Mouse (Mus musculus): ENCODE results near the gene Caprin2. TPM values are rescaled to one million over a fixed set of nuclear protein-coding genes. Genes with fewer than 3 reads are reported as not detected.
"Not testable (repeated sequence)": the region's sequence is repeated elsewhere in the genome, so short reads cannot be mapped to it uniquely, and the experiment has no call there.

The Caprin2 gene
- polyA plus RNA-seq (2016; fragmentation: Nextera tagmentation; extraction: Ambion mirVana): 16.9 and 17.0 TPM in 2 replicates

- Histone ChIP-seq H3K27ac (replicated peaks) (peak within 1 kb of the TSS; percentile 91), H3K36me3 (replicated peaks) (no peaks in the 10 kb centered on the region), H3K9me3 (no peaks in the 10 kb centered on the region), H3K4me1 (peaks cover 9% of the 10 kb centered on the region), H3K4me3 (peak within 1 kb of the TSS; percentile 73), H3K27me3 (replicated peaks; ENCODE audit: low read depth, poor library complexity, severe bottlenecking) (no peaks in the 10 kb centered on the region)
- WGBS: under 1% methylated on average over 65 of the region's 65 CpGs
- peak; percentile 97 for DNase-seq (ENCODE audit: low spot score)
Observed at GRCm38 (mm10) chr6:148895773-148896506, at the start of gene Caprin2. Gene Caprin2 (minus strand): TSS chr6:148896237.

- peaks cover 32% of the 10 kb centered on the region for H3K4me1 ChIP-seq
- H3K27me3 ChIP-seq (replicated peaks; ENCODE audit: low read depth, poor library complexity, severe bottlenecking): no peaks in the 10 kb centered on the region
- DNase-seq (ENCODE audit: low spot score): peak; percentile 81
- peak overlapping the region; percentile 100 for H3K27ac ChIP-seq (replicated peaks)
- no peaks in the 10 kb centered on the region for H3K9me3 ChIP-seq
- peaks cover 24% of the 10 kb centered on the region for H3K36me3 ChIP-seq (replicated peaks)
- peak overlapping the region; percentile 86 for H3K4me3 ChIP-seq
- under 1% methylated on average over 92 of the region's 92 CpGs for WGBS
Observed at GRCm38 (mm10) chr6:148944767-148945508, 48.9 kb upstream of the Caprin2 start.

- Histone ChIP-seq H3K4me1 (peaks cover 32% of the 10 kb centered on the region), H3K27ac (replicated peaks) (peak overlapping the region; percentile 100), H3K9me3 (no peaks in the 10 kb centered on the region), H3K27me3 (replicated peaks; ENCODE audit: low read depth, poor library complexity, severe bottlenecking) (no peaks in the 10 kb centered on the region), H3K4me3 (peak overlapping the region; percentile 86), H3K36me3 (replicated peaks) (peaks cover 30% of the 10 kb centered on the region)
- no peak for DNase-seq (ENCODE audit: low spot score)
- under 1% methylated on average over 30 of the region's 30 CpGs for WGBS
Observed at GRCm38 (mm10) chr6:148944344-148944766, 48.3 kb upstream of the Caprin2 start.

- H3K4me3 ChIP-seq: peak overlapping the region; percentile 86
- WGBS: 18% methylated on average over 3 of the region's 3 CpGs
- H3K9me3 ChIP-seq: no peaks in the 10 kb centered on the region
- H3K4me1 ChIP-seq: peaks cover 32% of the 10 kb centered on the region
- H3K27me3 ChIP-seq (replicated peaks; ENCODE audit: low read depth, poor library complexity, severe bottlenecking): no peaks in the 10 kb centered on the region
- peaks cover 37% of the 10 kb centered on the region for H3K36me3 ChIP-seq (replicated peaks)
- peak overlapping the region; percentile 100 for H3K27ac ChIP-seq (replicated peaks)
- no peak for DNase-seq (ENCODE audit: low spot score)
Observed at GRCm38 (mm10) chr6:148943695-148944094, 47.7 kb upstream of the Caprin2 start.

GRCm38 (mm10) chr6:148942406-148942805, 46.4 kb upstream of the Caprin2 start:
- Histone ChIP-seq H3K27me3 (replicated peaks; ENCODE audit: low read depth, poor library complexity, severe bottlenecking) (no peaks in the 10 kb centered on the region), H3K36me3 (replicated peaks) (peaks cover 45% of the 10 kb centered on the region), H3K4me3 (peak overlapping the region; percentile 86; the same call in 1 of the 2 replicates), H3K27ac (replicated peaks) (no peak overlapping the region), H3K9me3 (no peaks in the 10 kb centered on the region), H3K4me1 (peaks cover 32% of the 10 kb centered on the region)
- 74% methylated on average over 4 of the region's 4 CpGs for WGBS
- no peak for DNase-seq (ENCODE audit: low spot score)

- H3K4me3 ChIP-seq: peak overlapping the region; percentile 22; the same call in 1 of the 2 replicates
- H3K27me3 ChIP-seq (replicated peaks; ENCODE audit: low read depth, poor library complexity, severe bottlenecking): no peaks in the 10 kb centered on the region
- no peak for DNase-seq (ENCODE audit: low spot score)
- H3K4me1 ChIP-seq: peaks cover 27% of the 10 kb centered on the region
- no peak overlapping the region for H3K27ac ChIP-seq (replicated peaks)
- peaks cover 45% of the 10 kb centered on the region for H3K36me3 ChIP-seq (replicated peaks)
- no peaks in the 10 kb centered on the region for H3K9me3 ChIP-seq
- WGBS: 62% methylated on average over 5 of the region's 5 CpGs
Observed at GRCm38 (mm10) chr6:148941880-148942279, 45.8 kb upstream of the Caprin2 start.

GRCm38 (mm10) chr6:148940383-148940782, 44.3 kb upstream of the Caprin2 start:
- H3K4me3 ChIP-seq; DNase-seq (ENCODE audit: low spot score); H3K9me3 ChIP-seq; H3K27ac ChIP-seq (replicated peaks); H3K27me3 ChIP-seq (replicated peaks; ENCODE audit: low read depth, poor library complexity, severe bottlenecking): not testable (repeated sequence)
- peaks cover 32% of the 10 kb centered on the region for H3K4me1 ChIP-seq
- H3K36me3 ChIP-seq (replicated peaks): peaks cover 50% of the 10 kb centered on the region
- WGBS: 86% methylated on average over 3 of the region's 3 CpGs

- Histone ChIP-seq H3K27me3 (replicated peaks; ENCODE audit: low read depth, poor library complexity, severe bottlenecking) (no peaks in the 10 kb centered on the region), H3K27ac (replicated peaks) (no peak overlapping the region), H3K4me3 (no peak overlapping the region), H3K9me3 (no peaks in the 10 kb centered on the region), H3K4me1 (peaks cover 26% of the 10 kb centered on the region), H3K36me3 (replicated peaks) (peaks cover 66% of the 10 kb centered on the region)
- DNase-seq (ENCODE audit: low spot score): no peak
- WGBS: 52% methylated on average over 1 of the region's 1 CpGs
Observed at GRCm38 (mm10) chr6:148937693-148938092, 41.7 kb upstream of the Caprin2 start.

- Histone ChIP-seq H3K27me3 (replicated peaks; ENCODE audit: low read depth, poor library complexity, severe bottlenecking) (no peaks in the 10 kb centered on the region), H3K9me3 (no peaks in the 10 kb centered on the region), H3K36me3 (replicated peaks) (peaks cover 76% of the 10 kb centered on the region), H3K4me3 (no peak overlapping the region), H3K4me1 (peaks cover 15% of the 10 kb centered on the region), H3K27ac (replicated peaks) (no peak overlapping the region)
- 73% methylated on average over 3 of the region's 3 CpGs for WGBS
- no peak for DNase-seq (ENCODE audit: low spot score)
Observed at GRCm38 (mm10) chr6:148934961-148935590, 39.0 kb upstream of the Caprin2 start.

- 90% methylated on average over 6 of the region's 6 CpGs for WGBS
- Histone ChIP-seq H3K9me3 (no peaks in the 10 kb centered on the region), H3K4me1 (peaks cover 12% of the 10 kb centered on the region), H3K27me3 (replicated peaks; ENCODE audit: low read depth, poor library complexity, severe bottlenecking) (no peaks in the 10 kb centered on the region), H3K36me3 (replicated peaks) (peaks cover 90% of the 10 kb centered on the region), H3K4me3 (no peak overlapping the region), H3K27ac (replicated peaks) (no peak overlapping the region)
- DNase-seq (ENCODE audit: low spot score): peak; percentile 48
Observed at GRCm38 (mm10) chr6:148931281-148931680, 35.2 kb upstream of the Caprin2 start.

- H3K27me3 ChIP-seq (replicated peaks; ENCODE audit: low read depth, poor library complexity, severe bottlenecking): no peaks in the 10 kb centered on the region
- peaks cover 40% of the 10 kb centered on the region for H3K36me3 ChIP-seq (replicated peaks)
- H3K9me3 ChIP-seq: no peaks in the 10 kb centered on the region
- no peak for DNase-seq (ENCODE audit: low spot score)
- H3K4me3 ChIP-seq: no peak overlapping the region
- H3K27ac ChIP-seq (replicated peaks): no peak overlapping the region
- peaks cover 9% of the 10 kb centered on the region; the same call in 1 of the 2 replicates for H3K4me1 ChIP-seq
Observed at GRCm38 (mm10) chr6:148918841-148919398, 22.9 kb upstream of the Caprin2 start.

- no peak overlapping the region for H3K27ac ChIP-seq (replicated peaks)
- no peak for DNase-seq (ENCODE audit: low spot score)
- H3K36me3 ChIP-seq (replicated peaks): peaks cover 28% of the 10 kb centered on the region
- no peak overlapping the region for H3K4me3 ChIP-seq
- H3K27me3 ChIP-seq (replicated peaks; ENCODE audit: low read depth, poor library complexity, severe bottlenecking): no peaks in the 10 kb centered on the region
- H3K4me1 ChIP-seq: peaks cover 9% of the 10 kb centered on the region; the same call in 1 of the 2 replicates
- WGBS: 75% methylated on average over 1 of the region's 1 CpGs
- no peaks in the 10 kb centered on the region for H3K9me3 ChIP-seq
Observed at GRCm38 (mm10) chr6:148917672-148918071, 21.6 kb upstream of the Caprin2 start.
